In genomic region chr12:70868190-70868987, GRCm38 (mm10) we compare ENCODE assay signal across 12 mouse cellular contexts. TPM values are rescaled to one million over a fixed set of nuclear protein-coding genes. Genes with fewer than 3 reads are reported as not detected.
DNase-seq lines count a peak whose midpoint lies in the region; ATAC-seq and TF ChIP-seq lines count a peak whose summit lies in the region.
"Had no signal": no experiment of that assay in that cellular context is flagged by ENCODE, and none has a peak within 500 bp of the region (broad histone marks: within the 10 kb centered on the region; RNA-seq: fewer than 3 reads in every experiment).

No protein-coding gene starts in this region.

- no peak for DNase-seq in gastrocnemius, adult 2 months
- DNase-seq in gastrocnemius, postnatal 14 days = no peak
- no peak for DNase-seq in left cerebral cortex, adult 2 months (ENCODE audit: extremely low spot score in 1 of 2, low spot score in 2 of 2)
- DNase-seq in left cerebral cortex, postnatal 36 days (ENCODE audit: low spot score in 2 of 2) = no peak
- no peak for DNase-seq in left cerebral cortex, adult 9 months (ENCODE audit: low spot score in 2 of 2)
- DNase-seq in cerebellum, adult 9-10 months = no peak
- DNase-seq: B cell, adult 2 months; kidney, adult 2 months; liver, embryonic 13.5 days had no signal

- H3K4me2 ChIP-seq in embryonic facial prominence, embryonic 13.5 days = no peak overlapping the region
- H3K4me2 ChIP-seq in limb, embryonic 13.5 days (replicated peaks) = 0 out of 2 replicates have a peak overlapping the region, but pooled peaks have one; percentile 10
- H3K4me2 ChIP-seq: liver, embryonic 13.5 days; midbrain, embryonic 12.5 days had no signal

- peak overlapping the region; percentile 60 for H3K27ac ChIP-seq in gastrocnemius, adult 2 months
- peak overlapping the region; percentile 44; the same call in 1 of the 2 replicates for H3K27ac ChIP-seq in left cerebral cortex, adult 2 months
- peak overlapping the region; percentile 39 for H3K27ac ChIP-seq in embryonic facial prominence, embryonic 13.5 days
- no peak overlapping the region for H3K27ac ChIP-seq in limb, embryonic 13.5 days
- H3K27ac ChIP-seq: liver, embryonic 13.5 days; midbrain, embryonic 12.5 days had no signal

- H3K9ac ChIP-seq in embryonic facial prominence, embryonic 13.5 days = no peak overlapping the region
- no peak overlapping the region for H3K9ac ChIP-seq in limb, embryonic 13.5 days
- H3K9ac ChIP-seq: liver, embryonic 13.5 days; midbrain, embryonic 12.5 days had no signal

- no peak; the same call in 1 of the 2 replicates for TF ChIP-seq CTCF in gastrocnemius, adult 2 months (IDR thresholded peaks at IDR 0.05)
- peak; percentile 10 for TF ChIP-seq CTCF in left cerebral cortex, adult 2 months (IDR thresholded peaks at IDR 0.05)

- no peak overlapping the region for H3K4me3 ChIP-seq in gastrocnemius, adult 2 months
- H3K4me3 ChIP-seq in left cerebral cortex, adult 2 months = no peak overlapping the region
- H3K4me3 ChIP-seq in embryonic facial prominence, embryonic 13.5 days = no peak overlapping the region
- no peak overlapping the region for H3K4me3 ChIP-seq in limb, embryonic 13.5 days
- H3K4me3 ChIP-seq: liver, embryonic 13.5 days; midbrain, embryonic 12.5 days had no signal

- H3K27me3 ChIP-seq in embryonic facial prominence, embryonic 13.5 days = no peaks in the 10 kb centered on the region
- H3K27me3 ChIP-seq in limb, embryonic 13.5 days = no peaks in the 10 kb centered on the region
- H3K27me3 ChIP-seq: liver, embryonic 13.5 days; midbrain, embryonic 12.5 days had no signal

- no peaks in the 10 kb centered on the region for H3K9me3 ChIP-seq in embryonic facial prominence, embryonic 13.5 days
- H3K9me3 ChIP-seq in limb, embryonic 13.5 days = no peaks in the 10 kb centered on the region
- H3K9me3 ChIP-seq: liver, embryonic 13.5 days; midbrain, embryonic 12.5 days had no signal

- peaks cover 29% of the 10 kb centered on the region for H3K36me3 ChIP-seq in embryonic facial prominence, embryonic 13.5 days
- H3K36me3 ChIP-seq in limb, embryonic 13.5 days = peaks cover 32% of the 10 kb centered on the region
- H3K36me3 ChIP-seq: liver, embryonic 13.5 days; midbrain, embryonic 12.5 days had no signal

- H3K4me1 ChIP-seq in embryonic facial prominence, embryonic 13.5 days = peaks cover 47% of the 10 kb centered on the region
- H3K4me1 ChIP-seq in limb, embryonic 13.5 days = peaks cover 52% of the 10 kb centered on the region
- H3K4me1 ChIP-seq: liver, embryonic 13.5 days had no signal

- intact Hi-C loops in gastrocnemius, adult 2 months (cut with DNase I) = no loop called here
- intact Hi-C loops in gastrocnemius, postnatal 14 days (cut with DNase I; ENCODE audit: low total_unique reads) = no loop called here
- intact Hi-C loops in left cerebral cortex, adult 2 months (cut with DNase I) = loop anchor here (5.0 kb wide), 1 partner anchor 41 kb away; the partner anchor contains the start of gene Frmd6
- intact Hi-C loops in left cerebral cortex, postnatal 36 days (cut with DNase I) = no loop called here

- WGBS in embryonic facial prominence, embryonic 13.5 days = 34% methylated on average over 7 of the region's 7 CpGs
- 27% methylated on average over 7 of the region's 7 CpGs for WGBS in limb, embryonic 13.5 days

- ATAC-seq in embryonic facial prominence, embryonic 13.5 days (ENCODE audit: insufficient number of reproducible peaks, insufficient read depth, low FRiP score, low TSS enrichment, low read depth) = no peak
- ATAC-seq in limb, embryonic 13.5 days (ENCODE audit: low FRiP score, low read depth) = no peak

RNA-seq across cellular contexts. Expression of gene Frmd6, which starts 43.1 kb away (rescaled TPM):
- 10 to 100 TPM in 1 of 2 experiments, 1 to 10 TPM in 1; 9.8 to 14.2 TPM for total RNA-seq in gastrocnemius, adult 2 months (2021)
- total RNA-seq in gastrocnemius, postnatal 14 days (2021) = 10 to 100 TPM; 21.4 to 23.6 TPM
- total RNA-seq in left cerebral cortex, adult 2 months (2021) = 10 to 100 TPM; 47.7 to 62.4 TPM
- 10 to 100 TPM; 37.5 to 42.7 TPM for total RNA-seq in left cerebral cortex, postnatal 36 days (2021)
- 70.6 and 72.0 TPM in 2 replicates for polyA plus RNA-seq in embryonic facial prominence, embryonic 13.5 days (2015; fragmentation: Nextera tagmentation; extraction: Ambion mirVana)
- 60.7 and 68.6 TPM in 2 replicates for polyA plus RNA-seq in limb, embryonic 13.5 days (2015; fragmentation: Nextera tagmentation; extraction: Ambion mirVana)
